Mouse (Mus musculus) left cerebral cortex, adult 11 months (tissue): ENCODE measurements around the gene Necab2.

Experiments used
- DNase-seq: peaks from one replicate; pipeline ENCODE4 v3.0.0; 2022; ENCODE audit warnings: low spot score

The Necab2 gene

DNA sequence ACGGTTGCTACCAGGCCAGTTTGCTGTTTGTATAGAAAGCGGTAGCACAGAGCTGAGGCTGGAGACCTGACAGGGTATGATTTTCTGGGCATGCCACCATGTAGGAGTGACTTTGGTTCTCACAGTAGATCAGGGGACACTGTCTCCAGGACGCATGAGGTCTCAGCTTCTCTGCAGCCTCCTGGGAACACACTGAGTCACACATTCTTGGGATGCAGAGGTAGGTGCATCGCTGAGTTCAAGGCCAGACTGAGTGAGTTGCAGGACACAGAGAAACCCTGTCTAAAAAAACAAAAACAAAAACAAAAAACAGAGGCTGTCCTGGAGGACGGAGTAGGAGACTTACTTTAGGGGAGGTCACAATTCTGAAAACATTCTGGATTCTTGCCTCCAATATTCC lies 6.4 kb downstream of the Necab2 start:
- no peak for DNase-seq

DNA sequence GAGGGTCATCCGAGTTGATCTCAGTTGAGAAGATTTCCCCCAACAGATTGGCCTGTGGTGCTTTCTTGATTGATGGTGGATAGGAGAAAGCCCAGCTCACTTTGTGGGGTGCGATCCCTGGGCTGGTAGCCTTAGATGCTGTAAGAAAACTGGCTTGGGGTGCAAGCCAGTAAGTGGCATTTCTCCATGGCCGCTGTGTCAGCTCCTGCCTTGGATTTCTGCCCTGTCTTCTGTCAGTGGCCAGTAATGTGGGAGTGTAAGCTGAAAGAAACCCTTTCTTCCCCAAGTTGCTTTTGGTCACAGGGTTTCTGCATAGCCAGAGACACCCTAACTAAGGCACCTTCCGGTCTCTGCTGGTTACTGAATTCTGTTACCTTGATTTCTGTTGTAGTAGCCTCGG lies 9.5 kb downstream of the Necab2 start:
- DNase-seq: no peak

DNA sequence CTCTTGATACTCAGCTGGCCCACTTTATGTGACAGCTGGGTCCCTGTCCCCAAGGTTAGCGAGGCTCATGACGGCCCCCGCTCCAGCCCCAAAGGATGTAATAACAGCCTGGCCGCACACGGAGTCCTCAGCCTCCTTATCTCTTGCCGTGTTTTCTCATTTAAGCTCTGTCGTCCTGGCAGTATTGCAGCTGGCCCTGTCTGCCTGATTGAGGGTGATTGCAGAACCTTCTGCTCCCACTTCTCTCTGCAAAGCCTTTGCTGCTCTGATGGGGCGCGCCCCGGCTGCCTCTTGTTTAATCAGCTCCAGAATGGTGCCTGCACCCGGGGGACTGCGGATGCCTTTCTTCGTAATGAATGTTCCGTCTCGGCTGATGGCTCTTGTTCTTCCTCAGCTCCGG lies 13.2 kb downstream of the Necab2 start:
- DNase-seq: no peak

DNA sequence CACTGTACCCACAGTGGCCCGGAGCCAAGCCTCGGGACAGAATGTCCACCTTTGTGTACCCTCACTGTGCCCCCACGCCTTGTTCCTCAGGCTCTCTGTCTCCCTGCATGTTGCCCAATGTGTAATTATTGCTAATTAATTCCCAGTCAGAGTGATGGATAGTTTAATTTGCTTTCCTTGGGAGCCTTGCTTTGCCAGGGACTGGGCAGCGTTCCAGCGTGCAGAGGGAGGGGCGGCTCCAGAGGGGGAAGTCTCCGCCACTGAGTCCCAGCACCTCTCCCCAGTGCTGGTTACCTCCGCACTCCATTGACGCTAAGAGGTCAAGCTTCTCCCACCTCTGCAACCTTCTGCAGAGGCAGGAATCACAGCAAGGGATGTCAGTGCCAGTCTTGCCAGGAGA lies 14.8 kb downstream of the Necab2 start:
- no peak for DNase-seq

DNA sequence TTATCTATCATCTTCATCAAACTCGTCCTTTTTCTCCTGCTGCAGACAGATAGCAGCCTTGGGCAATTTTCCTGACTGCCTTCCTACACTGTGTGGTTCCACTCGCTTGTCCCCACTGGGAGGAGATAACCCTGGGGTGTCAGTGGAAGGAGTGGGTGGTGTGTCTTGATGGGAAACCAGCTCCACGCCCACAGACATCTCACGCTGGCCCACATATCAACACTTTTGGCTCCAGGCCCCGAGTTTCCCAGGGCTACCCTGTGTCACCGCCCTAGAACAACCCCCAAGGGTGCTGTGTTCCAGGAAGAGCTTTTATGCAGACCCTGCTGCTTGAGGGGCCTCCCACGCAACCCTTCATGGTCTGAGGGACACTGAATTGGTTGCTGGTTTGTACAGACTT lies 17.2 kb downstream of the Necab2 start:
- DNase-seq: no peak

DNA sequence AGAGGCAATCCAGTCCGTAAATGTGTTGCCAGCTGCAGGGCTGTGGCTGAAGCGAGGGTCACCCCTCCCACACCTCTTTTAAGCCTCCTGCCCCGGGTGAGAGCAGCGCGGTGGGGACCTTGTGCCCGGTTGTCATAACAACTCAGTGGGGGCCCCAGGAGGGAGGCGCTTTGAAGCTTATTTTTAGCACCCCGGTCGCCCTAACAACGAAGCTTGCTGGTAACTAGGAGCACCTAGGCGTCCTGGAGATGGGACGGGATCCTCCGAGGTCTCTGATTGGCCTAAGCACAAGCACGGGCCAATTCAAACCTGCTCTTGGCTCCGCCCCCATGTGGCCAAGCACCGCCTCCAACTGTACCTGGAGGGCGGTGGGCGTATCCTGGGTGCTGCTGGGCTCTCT lies 19.6 kb downstream of the Necab2 start:
- DNase-seq: peak; percentile 51

DNA sequence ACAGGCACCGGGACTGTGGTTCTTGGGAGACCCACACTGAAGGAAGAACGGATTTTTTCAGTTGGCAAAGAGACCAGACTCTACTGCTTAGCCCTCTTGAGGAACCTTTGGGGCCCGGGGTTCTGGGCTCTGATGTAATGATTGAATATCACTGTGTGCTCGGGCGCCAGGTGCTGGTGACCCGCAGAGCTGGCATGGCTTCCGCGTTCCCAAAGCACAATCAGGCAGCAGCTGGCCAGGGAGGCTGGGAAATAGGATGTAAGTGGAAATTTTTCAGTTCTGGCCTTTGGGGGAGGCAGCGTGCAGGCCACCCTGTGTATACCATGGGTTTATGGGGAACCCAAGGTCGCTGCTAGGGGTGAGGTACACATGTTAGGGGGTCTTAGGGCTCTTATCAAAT lies 20.3 kb downstream of the Necab2 start:
- no peak for DNase-seq

DNA sequence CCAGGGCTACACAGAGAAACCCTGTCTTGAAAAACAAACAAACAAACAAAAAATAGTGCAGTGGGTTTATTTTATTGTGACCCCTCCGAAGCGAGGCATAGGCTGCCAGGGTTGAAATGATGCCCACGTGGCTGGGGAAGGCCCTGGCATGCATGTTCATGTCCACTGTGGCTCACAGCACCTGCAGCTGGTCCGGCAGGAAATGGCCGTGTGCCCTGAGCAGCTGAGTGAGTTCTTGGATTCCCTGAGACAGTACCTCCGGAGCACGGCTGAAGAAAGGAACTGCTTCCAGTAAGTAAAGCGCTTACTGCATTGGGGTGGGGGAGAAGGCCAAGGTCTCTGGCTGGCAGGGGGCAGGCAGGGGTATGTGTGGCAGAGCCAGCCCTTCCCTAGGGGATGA lies 21.6 kb downstream of the Necab2 start:
- DNase-seq: no peak

DNA sequence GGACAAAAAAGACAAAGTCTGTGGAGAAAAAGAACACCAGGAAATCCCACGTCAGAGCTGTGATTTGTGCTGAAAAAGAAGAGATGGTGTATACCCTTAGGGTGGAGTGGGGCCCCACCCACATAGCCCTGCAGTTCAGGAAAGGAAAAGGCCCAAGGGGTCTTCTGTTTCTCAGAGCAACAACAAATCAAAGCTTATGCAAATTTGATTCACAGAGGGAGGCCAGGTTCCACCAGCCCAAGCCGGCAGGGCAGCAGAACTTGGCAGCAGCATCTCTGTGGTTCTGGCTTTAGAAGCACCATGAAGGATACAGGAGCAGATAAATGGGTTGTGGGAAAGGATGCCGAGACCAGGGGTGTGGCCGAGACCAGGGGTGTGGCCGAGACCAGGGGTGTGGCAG lies 32.2 kb downstream of the Necab2 start:
- DNase-seq: no peak

DNA sequence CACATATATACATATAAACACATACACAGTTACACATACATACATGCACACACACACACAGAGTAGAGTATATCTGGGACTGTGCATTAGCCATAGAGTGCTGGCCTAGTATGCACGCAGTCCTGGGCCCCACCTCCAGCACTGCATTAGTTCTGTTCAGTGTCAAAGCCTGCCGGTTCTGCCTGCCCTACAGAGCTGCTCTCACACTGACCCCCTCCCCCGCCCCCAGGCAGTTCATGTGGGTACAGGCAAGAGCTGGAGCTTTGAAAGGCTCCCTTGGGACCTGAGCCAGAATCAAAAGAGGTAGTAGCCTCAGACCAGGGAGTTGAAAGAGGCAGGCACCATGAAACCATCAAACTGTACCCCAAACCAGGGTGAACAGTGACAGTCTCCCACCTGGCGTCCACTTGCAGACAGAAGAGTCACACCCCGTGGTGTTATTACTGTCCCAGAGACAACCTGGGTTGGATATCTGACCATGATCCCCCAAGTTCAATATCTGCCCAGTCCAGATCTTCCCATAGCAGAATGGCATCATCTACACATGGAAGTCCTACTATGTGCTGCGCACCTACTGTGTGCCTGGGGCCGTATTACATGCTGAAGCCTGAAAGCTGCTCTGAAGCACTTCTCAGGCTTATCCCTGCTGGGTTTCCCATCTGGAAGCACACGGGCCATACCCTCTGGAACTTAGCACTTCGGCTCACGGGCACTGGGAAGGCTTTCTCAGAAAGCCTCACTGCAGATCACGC lies 37.8 kb downstream of the Necab2 start:
- DNase-seq: no peak

DNA sequence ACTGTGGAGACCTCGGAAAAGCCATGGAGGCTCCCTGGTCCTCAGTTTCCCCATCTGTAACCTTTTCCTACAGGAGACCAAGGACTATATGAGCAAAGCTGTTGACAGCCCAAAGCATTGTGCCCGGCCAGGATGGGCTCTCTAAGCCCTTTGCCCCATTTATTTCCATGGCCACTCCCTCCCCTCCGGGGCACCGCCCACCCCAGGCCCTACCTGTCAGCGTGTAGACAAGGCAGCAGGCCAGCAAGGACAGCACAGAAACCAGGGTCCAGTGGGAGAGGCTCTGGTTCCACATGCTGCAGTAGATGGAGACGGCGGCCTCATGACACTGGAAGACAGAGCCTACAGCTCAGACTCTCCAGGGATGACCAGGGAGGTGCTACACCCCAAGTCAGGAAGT lies 40.6 kb downstream of the Necab2 start:
- no peak for DNase-seq

DNA sequence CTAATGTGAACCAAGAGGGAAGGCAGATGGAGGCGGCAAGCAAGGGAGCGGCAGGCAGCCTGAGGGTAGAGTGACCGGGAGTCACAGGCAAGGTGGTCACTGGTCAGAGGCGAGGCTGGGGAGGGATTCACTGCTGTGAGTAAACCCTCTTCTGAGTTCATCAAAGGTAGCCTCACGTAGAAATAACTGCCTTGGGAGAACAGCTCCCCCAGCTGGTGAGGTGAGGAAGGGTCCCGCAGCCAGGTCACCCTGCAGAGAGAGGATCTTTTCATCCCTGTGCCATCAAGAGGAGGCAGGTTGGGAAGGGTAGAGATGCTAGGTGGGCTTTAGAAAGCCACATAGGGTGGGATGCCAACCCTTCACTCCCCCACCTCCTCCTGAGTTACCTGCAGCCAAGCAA lies 50.3 kb downstream of the Necab2 start:
- no peak for DNase-seq

DNA sequence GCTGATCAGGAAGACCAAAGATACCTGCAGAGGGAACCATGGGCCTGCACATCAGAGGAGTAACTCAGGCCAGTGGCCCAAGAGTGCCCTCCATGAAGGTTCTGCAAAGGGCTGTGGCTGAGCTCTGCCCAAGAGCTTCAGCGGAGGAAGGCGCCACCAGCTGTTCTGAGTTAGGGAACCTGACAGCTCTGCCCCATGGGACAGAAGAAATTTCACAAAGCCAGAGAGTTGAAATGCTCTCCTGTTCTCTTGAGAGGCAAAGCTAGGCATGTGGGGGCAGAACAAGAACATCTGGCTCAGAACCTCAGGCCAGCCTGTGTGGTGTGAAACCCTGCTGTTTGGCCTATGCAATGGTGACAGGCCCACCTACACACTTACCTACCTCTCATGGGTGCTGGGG lies 53.3 kb downstream of the Necab2 start:
- DNase-seq: no peak

DNA sequence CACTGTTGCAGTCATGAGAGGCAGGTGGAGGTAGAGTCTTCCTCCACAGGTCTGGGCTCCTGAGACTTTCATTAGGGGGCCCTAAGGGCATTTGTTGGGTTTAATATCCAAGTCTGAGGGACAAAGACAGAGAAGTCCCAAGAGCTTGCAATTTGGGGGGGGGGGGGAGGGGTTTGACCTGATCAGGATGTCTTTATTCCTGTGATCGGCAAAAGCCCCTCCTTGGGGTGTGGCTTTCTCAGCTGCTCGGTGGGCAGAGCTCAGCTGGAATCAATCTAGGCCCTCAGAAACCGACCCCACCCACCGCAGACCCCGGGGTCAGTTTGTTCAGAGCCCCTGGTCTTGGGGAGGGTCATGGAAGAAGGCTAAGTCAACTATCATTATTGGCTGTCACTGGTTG lies 55.1 kb downstream of the Necab2 start, which contains the start of gene Slc38a8:
Gene Slc38a8, minus strand, starts transcription at position 101 of the 400 bp plus-strand sequence.
- DNase-seq: no peak

DNA sequence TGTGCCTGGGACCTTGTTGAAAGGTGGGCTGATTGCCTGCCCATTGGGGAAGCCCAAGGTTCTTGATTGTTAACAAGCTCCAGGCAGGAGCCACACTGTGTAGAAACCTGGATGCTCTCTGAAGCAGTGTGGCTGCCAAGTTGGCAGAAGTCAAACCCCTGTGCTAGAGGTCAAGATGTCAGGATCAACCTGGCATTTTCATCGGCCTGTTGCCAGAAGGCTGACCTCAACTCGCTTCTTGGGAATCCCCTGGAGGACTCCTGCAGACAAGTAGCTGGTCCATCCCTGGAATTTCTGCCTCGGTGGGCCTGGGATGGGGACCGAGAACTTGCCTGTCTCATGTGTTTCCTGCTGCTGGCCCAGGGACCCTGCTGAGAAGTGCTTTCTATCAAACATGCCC lies 55.6 kb downstream of the Necab2 start:
- DNase-seq: no peak

DNA sequence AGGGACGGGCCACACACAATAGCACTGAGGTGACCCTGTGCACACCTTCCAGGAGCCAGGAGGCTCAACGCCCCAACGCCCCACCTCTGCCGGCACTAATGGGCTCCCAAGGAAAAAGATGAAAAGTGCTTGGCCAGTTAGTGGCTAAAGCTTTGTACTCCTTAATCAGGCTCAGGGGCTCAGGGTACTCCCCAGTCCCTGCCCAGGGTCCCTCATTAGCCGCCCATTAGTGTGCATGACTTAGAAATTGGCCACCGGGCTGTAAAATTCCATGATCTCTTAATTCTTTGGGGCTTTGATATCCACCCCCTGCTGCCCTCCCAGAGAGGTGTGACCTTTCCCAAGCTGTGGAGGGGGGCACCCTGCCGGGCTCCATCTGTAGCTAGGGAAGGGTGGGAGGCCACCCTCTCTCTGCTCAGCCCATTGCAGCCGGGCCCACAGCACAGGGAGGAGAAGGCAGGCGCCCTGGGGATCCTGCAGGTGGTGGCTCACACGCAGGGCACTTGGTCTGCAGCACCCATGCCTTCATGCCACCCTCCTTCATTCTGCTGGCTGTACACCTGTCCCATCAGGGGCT lies 56.8 kb downstream of the Necab2 start:
- no peak for DNase-seq

DNA sequence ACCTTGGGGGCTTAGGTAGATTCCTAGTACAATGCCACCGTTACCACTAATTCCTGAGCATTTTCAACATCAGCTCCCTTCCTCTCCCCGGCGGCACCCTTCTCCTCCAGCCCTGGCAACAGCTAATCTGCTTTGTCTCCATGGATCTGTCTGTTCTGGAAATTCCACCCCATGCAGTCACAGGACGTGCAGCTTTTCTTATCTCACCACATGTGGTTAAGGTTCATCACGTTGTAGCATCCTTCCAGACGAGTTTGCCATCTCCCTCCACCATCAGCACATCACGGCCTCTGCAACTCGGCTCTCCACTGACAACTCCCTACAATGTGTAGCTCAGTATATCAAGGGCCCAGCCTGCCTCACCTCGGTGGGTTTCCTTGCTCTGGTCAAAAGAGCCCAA lies 59.0 kb downstream of the Necab2 start:
- no peak for DNase-seq

DNA sequence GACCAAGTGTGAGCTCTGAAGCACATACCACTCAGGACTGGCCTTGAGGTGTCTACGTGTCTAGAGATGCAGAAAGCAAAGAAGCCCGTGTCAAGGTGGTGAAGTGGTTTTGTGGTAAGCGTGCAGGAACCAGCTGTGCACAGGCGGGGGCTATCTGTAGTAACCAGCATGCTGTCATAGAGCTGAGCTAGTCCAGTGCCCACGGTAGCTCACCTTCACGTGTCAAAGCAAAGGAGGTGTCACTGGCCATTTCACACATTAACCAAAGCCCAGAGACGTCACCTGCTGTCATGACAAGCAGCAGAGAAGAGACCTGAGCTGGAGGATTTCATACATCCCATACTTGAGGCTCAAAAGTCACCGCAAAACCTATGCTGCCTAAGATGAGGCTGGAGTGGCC lies 59.6 kb downstream of the Necab2 start:
- DNase-seq: no peak

DNA sequence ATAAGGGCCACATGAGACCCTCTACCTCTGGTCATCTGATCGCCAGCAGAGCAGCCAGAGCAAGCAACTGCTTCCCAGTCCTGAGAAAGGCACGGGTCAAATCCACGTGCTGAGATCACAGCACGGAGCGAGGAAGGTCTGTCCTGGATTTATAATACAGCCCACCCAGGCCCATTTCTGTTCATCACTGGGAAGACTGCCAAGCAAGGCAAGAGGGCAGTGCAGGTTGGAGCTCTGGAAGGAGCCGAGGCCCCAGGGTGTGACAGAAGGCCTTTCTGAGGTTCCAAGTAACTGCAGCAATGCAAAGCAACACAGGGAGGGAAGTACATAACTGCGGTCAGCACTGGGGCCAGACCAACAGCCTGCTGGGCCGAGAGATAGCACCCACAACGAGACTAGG lies 64.0 kb downstream of the Necab2 start:
- DNase-seq: no peak

DNA sequence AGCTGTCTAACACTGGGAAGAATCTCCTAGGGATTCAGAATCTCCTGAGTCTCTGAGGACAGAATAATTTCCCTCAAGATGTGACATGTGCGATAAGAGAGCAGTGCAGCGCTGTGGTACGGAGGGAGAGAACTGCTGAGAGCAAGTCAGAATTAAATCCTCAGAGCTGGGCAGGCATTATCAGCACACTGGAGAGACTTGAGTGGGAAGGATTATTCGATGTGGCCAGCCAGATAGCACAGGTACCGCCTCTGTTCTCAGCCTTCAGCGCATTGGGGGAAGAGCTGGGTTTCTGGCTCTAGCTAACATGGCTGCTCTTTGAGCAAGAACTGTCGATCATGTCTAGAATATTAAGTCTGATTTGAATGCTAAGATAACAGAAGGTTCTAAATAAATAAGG lies 65.2 kb downstream of the Necab2 start:
- no peak for DNase-seq

DNA sequence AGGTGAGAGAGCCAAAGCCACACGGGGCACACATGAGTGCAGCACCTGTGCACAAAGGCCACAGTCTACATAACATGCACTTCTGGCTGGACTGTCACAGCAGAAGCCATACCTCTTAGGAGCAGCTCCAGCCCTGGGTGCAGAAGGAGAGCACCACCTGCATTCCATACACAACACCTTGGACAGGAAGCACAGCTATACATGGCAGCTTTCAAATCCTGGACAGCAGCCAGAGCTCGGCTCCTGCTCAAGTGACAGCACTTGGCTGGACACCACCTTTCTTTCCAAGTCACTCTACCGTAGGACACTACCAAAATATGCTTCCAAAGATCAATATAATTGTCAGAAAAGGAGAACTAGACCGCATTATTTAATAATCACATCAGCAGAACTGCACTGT lies 66.9 kb downstream of the Necab2 start:
- no peak for DNase-seq

DNA sequence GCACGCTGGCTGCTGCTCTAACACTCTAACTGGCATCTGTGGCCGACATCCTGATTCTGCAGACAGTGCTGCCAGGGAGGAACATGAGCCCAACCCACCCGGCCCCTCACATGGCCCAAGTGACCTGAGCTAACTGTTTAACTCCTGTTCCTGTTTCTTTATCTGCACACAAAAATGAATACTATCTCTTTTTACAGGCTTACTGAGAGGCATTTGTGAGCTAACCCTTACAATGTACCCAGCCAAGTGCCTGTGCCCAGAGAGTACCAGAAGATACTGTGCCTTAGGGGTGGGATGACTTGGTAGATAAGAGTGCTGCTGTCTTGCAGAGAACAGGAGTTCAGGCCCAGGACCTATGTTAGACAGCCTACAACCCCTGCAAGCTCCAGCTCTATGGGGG lies 68.4 kb downstream of the Necab2 start:
- no peak for DNase-seq

DNA sequence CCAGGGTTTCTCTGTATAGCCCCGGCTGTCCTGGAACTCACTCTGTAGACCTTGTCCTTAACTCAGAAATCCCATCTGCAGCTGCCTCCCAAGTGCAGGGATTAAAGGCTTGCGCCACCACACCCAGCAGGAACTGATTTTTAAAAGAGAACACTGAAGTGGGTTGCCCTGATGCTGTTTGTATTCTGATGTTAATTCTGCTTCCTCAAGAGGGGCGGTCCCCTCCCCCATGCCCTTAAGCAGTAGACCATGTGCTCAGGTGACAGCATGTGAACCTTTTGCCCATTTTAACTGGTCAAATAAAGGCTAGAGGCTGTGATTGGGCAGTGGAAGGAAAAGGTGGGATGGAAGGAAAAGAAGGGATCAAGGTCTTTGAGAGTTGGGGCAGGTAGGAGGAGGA lies 69.2 kb downstream of the Necab2 start:
- DNase-seq: no peak

DNA sequence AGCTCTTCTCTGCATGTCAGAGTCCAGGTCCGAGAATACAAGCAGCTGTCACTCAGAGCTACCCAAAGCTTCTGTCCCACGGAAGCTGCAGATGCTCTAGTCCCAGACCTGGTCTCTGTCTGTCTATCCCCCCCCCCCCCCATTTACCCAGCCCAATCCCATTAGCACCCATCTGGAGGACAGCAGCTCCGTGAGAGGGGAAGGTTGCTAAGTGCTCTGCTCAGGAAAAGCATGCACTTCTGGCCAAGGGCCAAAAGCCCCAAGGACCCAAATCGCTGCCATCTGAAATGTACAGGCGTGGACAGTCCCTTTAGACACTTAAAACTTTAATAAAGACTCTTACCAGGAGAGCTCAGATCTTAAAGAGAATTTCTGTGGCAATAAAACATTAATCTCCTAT lies 70.2 kb downstream of the Necab2 start:
- no peak for DNase-seq
